Mouse (Mus musculus): ENCODE measurements at regions not wholly inside any gene's neighbourhood (a gene's known extent, or its start where the extent isn't known, plus 50 kb on each side); places are given as distances from the start of the nearest gene placed in this dataset.

DNA sequence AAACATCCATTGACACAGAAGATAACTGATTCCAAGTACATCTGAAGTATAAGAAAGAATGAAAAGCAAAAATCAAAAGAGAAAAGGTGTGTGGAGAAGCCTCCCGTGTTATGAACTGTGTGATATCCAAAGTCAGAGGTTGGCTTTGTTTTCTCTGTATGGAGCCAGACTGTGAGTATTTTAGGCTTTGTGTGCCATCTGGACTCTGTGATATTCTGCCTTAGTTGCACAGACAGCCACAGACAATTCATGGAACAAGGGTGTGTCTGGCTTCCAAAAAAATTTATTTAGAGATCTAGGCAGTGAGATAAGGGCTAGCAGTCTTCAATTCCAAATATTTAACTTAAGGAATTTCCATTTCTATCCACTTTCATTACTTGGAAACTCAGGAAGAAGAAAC lies 111.5 kb upstream of the Dpp10 start:
- no peak for DNase-seq (ENCODE audit: low spot score in 2 of 2)

DNA sequence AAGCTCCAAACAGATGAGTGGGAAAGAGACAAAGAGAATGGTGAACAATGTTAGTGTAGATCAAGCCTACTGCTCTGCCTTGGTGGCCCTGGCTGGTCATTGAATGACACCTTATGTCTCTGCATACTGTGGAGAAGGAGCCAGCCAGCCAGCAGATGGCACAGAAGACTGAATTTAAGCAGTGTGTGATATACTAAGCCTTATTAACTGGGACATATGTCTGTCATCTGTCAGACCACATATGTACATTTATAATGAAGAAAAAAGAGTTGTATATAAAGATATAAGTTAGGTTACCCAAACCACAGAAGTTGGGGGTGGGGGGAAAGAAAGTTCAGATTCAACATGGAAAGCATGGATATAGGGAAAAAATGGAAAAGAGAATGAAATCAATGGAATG lies 106.7 kb upstream of the Dpp10 start:
- DNase-seq (ENCODE audit: low spot score in 2 of 2), result no peak

DNA sequence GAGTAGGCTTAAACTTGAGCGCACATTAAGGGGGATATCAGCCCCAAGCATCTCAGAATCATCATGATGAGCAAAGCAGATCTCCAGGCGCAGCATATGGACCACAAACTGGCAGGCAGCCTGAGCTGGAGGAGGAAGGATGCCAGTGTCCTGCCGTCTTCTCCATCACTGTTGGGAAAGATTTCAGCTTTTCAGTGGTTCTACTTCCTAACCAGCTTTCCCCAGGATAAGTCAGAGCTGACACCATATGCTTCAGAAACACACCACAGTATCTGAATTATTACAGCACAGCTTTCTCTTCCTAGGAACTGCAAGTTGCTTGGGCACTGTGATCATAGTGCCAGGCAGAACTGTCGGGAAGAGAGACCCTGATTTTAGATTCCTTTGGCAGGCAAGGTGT lies 103.2 kb upstream of the Dpp10 start:
- DNase-seq (ENCODE audit: low spot score in 2 of 2), result peak; percentile 59 to 64

GRCm38 (mm10) chr1:124104286-124104846 lies 59.0 kb upstream of the Dpp10 start:
- DNase-seq (ENCODE audit: low spot score in 2 of 2), result no peak

DNA sequence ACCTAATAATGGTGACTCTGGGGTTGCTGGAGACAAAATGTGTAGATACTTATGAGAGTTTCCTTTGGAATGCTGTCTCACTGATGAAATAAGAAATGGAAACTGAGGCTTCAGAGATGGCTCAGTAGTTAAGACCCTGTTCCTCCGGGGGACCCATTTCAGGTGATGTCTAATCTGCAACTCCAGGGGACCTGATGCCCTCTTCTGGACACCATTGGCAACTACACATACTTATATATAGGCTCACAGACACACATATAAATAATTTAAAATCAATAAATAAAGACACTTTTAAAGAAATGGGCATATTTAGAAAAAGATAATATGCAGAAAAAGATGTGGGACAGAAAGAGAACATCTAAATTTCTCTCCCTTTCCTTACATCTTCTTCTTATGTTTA lies 57.7 kb upstream of the Dpp10 start:
- no peak for DNase-seq (ENCODE audit: low spot score in 2 of 2)
